In genomic region chr4:135072671-135073070, GRCm38 (mm10) we compare ENCODE assay signal across 25 mouse cellular contexts. TPM values are rescaled to one million over a fixed set of nuclear protein-coding genes. Genes with fewer than 3 reads are reported as not detected.
DNase-seq lines count a peak whose midpoint lies in the region; ATAC-seq and TF ChIP-seq lines count a peak whose summit lies in the region.
"Had no signal": no experiment of that assay in that cellular context is flagged by ENCODE, and none has a peak within 500 bp of the region (broad histone marks: within the 10 kb centered on the region; RNA-seq: fewer than 3 reads in every experiment).

No protein-coding gene starts in this region.

- H3K4me1 ChIP-seq in CH12.LX (ENCODE audit: control insufficient read depth in 1 of 2, insufficient read depth in 2 of 2): peaks cover 46 to 87% of the 10 kb centered on the region in 2 experiments
- H3K4me1 ChIP-seq in lung, postnatal 0 days (ENCODE audit: insufficient read depth, low read depth, low read length): no peaks in the 10 kb centered on the region
- no peaks in the 10 kb centered on the region for H3K4me1 ChIP-seq in midbrain, embryonic 10.5 days
- H3K4me1 ChIP-seq: embryonic facial prominence, embryonic 15.5 days; forebrain, embryonic 12.5 days had no signal

- H3K36me3 ChIP-seq in CH12.LX (replicated peaks in 1 of 2; ENCODE audit: control insufficient read depth in 1 of 2, insufficient read depth in 1 of 2, low read length in 1 of 2): no peaks in the 10 kb centered on the region
- no peaks in the 10 kb centered on the region for H3K36me3 ChIP-seq in lung, postnatal 0 days (ENCODE audit: insufficient read depth, low read length)
- no peaks in the 10 kb centered on the region for H3K36me3 ChIP-seq in midbrain, embryonic 10.5 days
- H3K36me3 ChIP-seq: embryonic facial prominence, embryonic 13.5 days; embryonic facial prominence, embryonic 15.5 days; forebrain, embryonic 10.5 days; forebrain, embryonic 12.5 days had no signal

- H3K27ac ChIP-seq in CH12.LX (ENCODE audit: insufficient read depth, low read depth): no peak overlapping the region; the same call in 1 of the 2 replicates
- H3K27ac ChIP-seq in lung, postnatal 0 days (ENCODE audit: low read length): no peak overlapping the region
- no peak overlapping the region for H3K27ac ChIP-seq in midbrain, embryonic 10.5 days (replicated peaks)
- H3K27ac ChIP-seq: embryonic facial prominence, embryonic 13.5 days; embryonic facial prominence, embryonic 15.5 days; forebrain, embryonic 10.5 days; forebrain, embryonic 12.5 days had no signal

- TF ChIP-seq POLR2A in CH12.LX (IDR thresholded peaks at IDR 0.05; ENCODE audit: low read depth, low read length): no peak; the same call in 1 of the 2 replicates

- H3K27me3 ChIP-seq in CH12.LX (replicated peaks): no peaks in the 10 kb centered on the region
- H3K27me3 ChIP-seq in lung, postnatal 0 days (replicated peaks; ENCODE audit: insufficient read depth, low read length): no peaks in the 10 kb centered on the region
- no peaks in the 10 kb centered on the region for H3K27me3 ChIP-seq in midbrain, embryonic 10.5 days (ENCODE audit: low read depth, poor library complexity, severe bottlenecking)
- H3K27me3 ChIP-seq: embryonic facial prominence, embryonic 13.5 days; forebrain, embryonic 12.5 days had no signal

- H3K9ac ChIP-seq in CH12.LX (ENCODE audit: insufficient read depth, low read depth): no peak overlapping the region
- no peak overlapping the region for H3K9ac ChIP-seq in lung, postnatal 0 days (replicated peaks; ENCODE audit: low read depth)
- H3K9ac ChIP-seq: embryonic facial prominence, embryonic 13.5 days; embryonic facial prominence, embryonic 15.5 days; forebrain, embryonic 12.5 days had no signal

- ATAC-seq in lung, postnatal 0 days: no peak
- ATAC-seq: forebrain, embryonic 14.5 days; forebrain, embryonic 16.5 days had no signal

- H3K4me2 ChIP-seq in CH12.LX (ENCODE audit: insufficient read depth, low read depth, poor library complexity, severe bottlenecking): no peak overlapping the region
- no peak overlapping the region for H3K4me2 ChIP-seq in lung, postnatal 0 days (replicated peaks; ENCODE audit: low read depth, low read length)
- H3K4me2 ChIP-seq: embryonic facial prominence, embryonic 13.5 days; embryonic facial prominence, embryonic 15.5 days; forebrain, embryonic 12.5 days had no signal

- dilution Hi-C loops in CH12.LX (cut with MboI; ENCODE audit: extremely low pct_ligation_motif_present, extremely low pct_unique_long_range_greater_than_20kb, low sequenced_read_pairs): no loop called here

- H3K4me3 ChIP-seq in CH12.LX (replicated peaks in 1 of 3; ENCODE audit: low read depth in 2 of 3, low read length in 2 of 3, poor library complexity in 1 of 3): no peak overlapping the region
- H3K4me3 ChIP-seq in lung, postnatal 0 days (ENCODE audit: low read depth, low read length): no peak overlapping the region
- H3K4me3 ChIP-seq in midbrain, embryonic 10.5 days: no peak overlapping the region
- H3K4me3 ChIP-seq: embryonic facial prominence, embryonic 13.5 days; embryonic facial prominence, embryonic 15.5 days; erythroblast, embryonic 14.5 days; forebrain, embryonic 10.5 days; forebrain, embryonic 12.5 days had no signal

- WGBS in lung, postnatal 0 days: 75% methylated on average over 6 of the region's 6 CpGs
- whole genome bisulfite sequencing in midbrain, embryonic 10.5 days: 91% methylated on average over 6 of the region's 6 CpGs

- H3K79me2 ChIP-seq in CH12.LX (replicated peaks; ENCODE audit: control insufficient read depth, extremely low read depth, insufficient read depth, poor library complexity, severe bottlenecking): no peaks in the 10 kb centered on the region

- no peak for TF ChIP-seq RAD21 in CH12.LX (IDR thresholded peaks at IDR 0.05; ENCODE audit: low read depth, low read length)

- TF ChIP-seq CTCF in CH12.LX (conservative IDR thresholded peaks at IDR 0.05 in 1 of 2, IDR thresholded peaks at IDR 0.05 in 1 of 2; ENCODE audit: low read depth in 2 of 2, low read length in 2 of 2): no peak
- TF ChIP-seq CTCF in lung, postnatal 0 days (IDR thresholded peaks at IDR 0.05): no peak

- in situ Hi-C loops in CH12.LX (cut with MboI; ENCODE audit: low pct_ligation_motif_present, low pct_unique_long_range_greater_than_20kb, low sequenced_read_pairs): loop anchor here (5.0 to 10.0 kb wide), 2 partner anchors 50 to 242 kb away; partner anchors contain the start of gene Runx3

- peak; percentile 38 for DNase-seq in CD4-positive, CD25-positive, alpha-beta regulatory T cell, adult 2 months (ENCODE audit: low read depth, low spot score)
- peak; percentile 73 for DNase-seq in CH12.LX (ENCODE audit: extremely low read depth)
- peak; percentile 72 for DNase-seq in induced T-regulatory cell, adult 2 months (ENCODE audit: low read depth)
- peak; percentile 12 for DNase-seq in naive thymus-derived CD4-positive, alpha-beta T cell, adult 2 months (ENCODE audit: low read depth)
- no peak for DNase-seq in lung, postnatal 0 days (ENCODE audit: low spot score)
- no peak for DNase-seq in midbrain, embryonic 10.5 days (ENCODE audit: low spot score)
- no peak for DNase-seq in layer of hippocampus, adult 9-11 months
- no peak for DNase-seq in right cerebral cortex, postnatal 10 days (ENCODE audit: low spot score in 2 of 2)
- DNase-seq: adrenal gland, adult 8-10 months; adrenal gland, postnatal 14 days; adrenal gland, postnatal 36 days; B cell, adult 2 months; cerebellum, adult 11-12 months; cerebellum, adult 2 months; cerebellum, adult 9-11 months; cerebellum, postnatal 14 days; cerebellum, postnatal 36 days; embryo, embryonic 11 days had no signal

- H3K9me3 ChIP-seq in CH12.LX (replicated peaks; ENCODE audit: low read length): no peaks in the 10 kb centered on the region
- H3K9me3 ChIP-seq in lung, postnatal 0 days (ENCODE audit: low read length): no peaks in the 10 kb centered on the region
- H3K9me3 ChIP-seq in midbrain, embryonic 10.5 days (replicated peaks): no peaks in the 10 kb centered on the region
- H3K9me3 ChIP-seq: embryonic facial prominence, embryonic 13.5 days; embryonic facial prominence, embryonic 15.5 days; forebrain, embryonic 10.5 days; forebrain, embryonic 12.5 days had no signal

- no peak for TF ChIP-seq EP300 in CH12.LX (IDR thresholded peaks at IDR 0.05; ENCODE audit: low read length)
- no peak for TF ChIP-seq EP300 in lung, postnatal 0 days (IDR thresholded peaks at IDR 0.05)

TF ChIP-seq in CH12.LX, 34 proteins besides CTCF, POLR2A, EP300 and RAD21 (continues in another document):
- TF ChIP-seq ZKSCAN1 (IDR thresholded peaks at IDR 0.05; ENCODE audit: borderline replicate concordance, low read depth, low read length) (no peak), ZMIZ1 (IDR thresholded peaks at IDR 0.05; ENCODE audit: low read depth, low read length) (no peak), USF1 (IDR thresholded peaks at IDR 0.05; ENCODE audit: low read depth, low read length) (no peak), CHD2 (IDR thresholded peaks at IDR 0.05; ENCODE audit: low read length) (no peak), BHLHE40 (IDR thresholded peaks at IDR 0.05; ENCODE audit: low read depth, low read length) (no peak), ZNF384 (IDR thresholded peaks at IDR 0.05; ENCODE audit: low read depth, low read length) (no peak), MEF2A (IDR thresholded peaks at IDR 0.05; ENCODE audit: borderline replicate concordance, low read depth, low read length) (peak; percentile 91), ZC3H11A (IDR thresholded peaks at IDR 0.05; ENCODE audit: low read depth, low read length) (no peak), IRF4 (IDR thresholded peaks at IDR 0.05; ENCODE audit: low read depth, low read length) (no peak), KAT2A (IDR thresholded peaks at IDR 0.05; ENCODE audit: insufficient replicate concordance, low read length) (no peak), SIN3A (IDR thresholded peaks at IDR 0.05; ENCODE audit: low read length) (no peak), GABPA (IDR thresholded peaks at IDR 0.05; ENCODE audit: insufficient replicate concordance, low read depth, low read length) (no peak), MAZ (IDR thresholded peaks at IDR 0.05; ENCODE audit: low read depth, low read length) (no peak), CHD1 (IDR thresholded peaks at IDR 0.05; ENCODE audit: low read depth, low read length) (no peak), NRF1 (IDR thresholded peaks at IDR 0.05; ENCODE audit: low read depth, low read length) (no peak), E2F4 (IDR thresholded peaks at IDR 0.05; ENCODE audit: insufficient replicate concordance, low read depth, low read length) (no peak), MXI1 (IDR thresholded peaks at IDR 0.05; ENCODE audit: low read depth, low read length) (no peak), RCOR1 (conservative IDR thresholded peaks at IDR 0.05; ENCODE audit: low read depth, low read length) (no peak), PAX5 (IDR thresholded peaks at IDR 0.05; ENCODE audit: low read length) (no peak), MAFK (IDR thresholded peaks at IDR 0.05; ENCODE audit: insufficient replicate concordance, low read length) (no peak), MAX (IDR thresholded peaks at IDR 0.05; ENCODE audit: low read length) (no peak), ELF1 (IDR thresholded peaks at IDR 0.05; ENCODE audit: low read depth, low read length) (no peak), JUN (IDR thresholded peaks at IDR 0.05; ENCODE audit: insufficient read depth, low read depth, low read length) (peak; percentile 39; the same call in 1 of the 2 replicates), HCFC1 (IDR thresholded peaks at IDR 0.05; ENCODE audit: low read depth, low read length) (no peak), SMC3 (IDR thresholded peaks at IDR 0.05; ENCODE audit: low read depth, low read length) (no peak), UBTF (IDR thresholded peaks at IDR 0.05; ENCODE audit: low read depth, low read length) (no peak), JUND (conservative IDR thresholded peaks at IDR 0.05; ENCODE audit: low read depth, low read length) (no peak), ETS1 (conservative IDR thresholded peaks at IDR 0.05; ENCODE audit: low read depth, low read length) (peak; percentile 35), POLR2AphosphoS2 (IDR thresholded peaks at IDR 0.05; ENCODE audit: low read depth, low read length) (no peak), TCF12 (IDR thresholded peaks at IDR 0.05; ENCODE audit: low read depth, low read length) (peak; percentile 50; the same call in 1 of the 2 replicates), MYC (IDR thresholded peaks at IDR 0.05; ENCODE audit: low read depth, low read length) (0 out of 2 replicates have a peak, but pooled peaks have one; percentile 25), USF2 (conservative IDR thresholded peaks at IDR 0.05; ENCODE audit: low read depth, low read length) (no peak)

RNA-seq across cellular contexts. Expression of gene Runx3, which starts 47.8 kb away (rescaled TPM):
- total RNA-seq in CH12.LX (2012; rRNA removed): 13.7 and 19.7 TPM in 2 replicates
- total RNA-seq in CH12.LX (2014; rRNA removed): 2.4 and 5.0 TPM in 2 replicates
- polyA plus RNA-seq in CH12.LX (2012; ENCODE audit: insufficient read length, low read depth): 48.0 and 61.1 TPM in 2 replicates
- 0.13 and 0.18 TPM in 2 replicates for polyA plus RNA-seq in lung, postnatal 0 days (2015; fragmentation: Nextera tagmentation; extraction: Ambion mirVana)
- 0.04 TPM in 2 replicates for polyA plus RNA-seq in midbrain, embryonic 10.5 days (2016; fragmentation: Nextera tagmentation; extraction: Ambion mirVana)
- polyA plus RNA-seq: cerebellum, adult 2 months; forebrain, embryonic 14.5 days; forebrain, embryonic 16.5 days had no signal

Comparison
In these comparisons a context has a peak if more than half of its experiments do, and no peak if none do; other contexts are left out.
1. DNase-seq: peak in CD4-positive, CD25-positive, alpha-beta regulatory T cell, adult 2 months (single experiment), CH12.LX (single experiment), induced T-regulatory cell, adult 2 months (single experiment) and naive thymus-derived CD4-positive, alpha-beta T cell, adult 2 months (single experiment); none in lung, postnatal 0 days (single experiment), midbrain, embryonic 10.5 days (single experiment), layer of hippocampus, adult 9-11 months (single experiment) and right cerebral cortex, postnatal 10 days (0 of 2).
2. RNA of gene Runx3, which starts 47.8 kb away (polyA plus RNA-seq): 48.0 to 61.1 TPM in CH12.LX; 0.13 to 0.18 TPM in lung, postnatal 0 days and 0.04 TPM in midbrain, embryonic 10.5 days; every median in the first group is over 10 times any median in the second.